8 mouse cellular contexts compared by ENCODE assay signal in genomic region chr10:80265149-80265486, GRCm38 (mm10). TPM values are rescaled to one million over a fixed set of nuclear protein-coding genes. Genes with fewer than 3 reads are reported as not detected.
DNase-seq lines count a peak whose midpoint lies in the region; ATAC-seq and TF ChIP-seq lines count a peak whose summit lies in the region.

No protein-coding gene starts in this region.

- intact Hi-C loops in heart, postnatal 36 days (cut with DNase I): no loop called here

- H3K79me3 ChIP-seq in C2C12 (ENCODE audit: low read depth): peaks cover 56% of the 10 kb centered on the region

- H3K27ac ChIP-seq in heart, embryonic 10.5 days: peak overlapping the region; percentile 99
- H3K27ac ChIP-seq in forebrain, embryonic 14.5 days (ENCODE audit: low read depth, low read length): peak overlapping the region; percentile 63; the same call in 1 of the 2 replicates
- H3K27ac ChIP-seq in liver, embryonic 15.5 days (replicated peaks): peak overlapping the region; percentile 92

- peak overlapping the region; percentile 99 for H3K9ac ChIP-seq in forebrain, embryonic 14.5 days (ENCODE audit: low read length)
- H3K9ac ChIP-seq in liver, embryonic 15.5 days: peak overlapping the region; percentile 100

- DNase-seq in heart, embryonic 10.5 days (ENCODE audit: low spot score): no peak
- no peak for DNase-seq in heart, postnatal 36 days
- no peak for DNase-seq in forebrain, embryonic 14.5 days (ENCODE audit: low spot score)
- no peak for DNase-seq in thymus, postnatal 10 days (ENCODE audit: low spot score in 2 of 2)
- no peak for DNase-seq in spleen, adult 18-20 months
- DNase-seq in kidney, adult 9 months: no peak

- peak overlapping the region; percentile 81 for H3K4me3 ChIP-seq in heart, embryonic 10.5 days
- peak overlapping the region; percentile 93 for H3K4me3 ChIP-seq in C2C12 (ENCODE audit: insufficient read depth, poor library complexity, severe bottlenecking)
- H3K4me3 ChIP-seq in forebrain, embryonic 14.5 days (ENCODE audit: low read depth, low read length): peak overlapping the region; percentile 77
- H3K4me3 ChIP-seq in liver, embryonic 15.5 days (replicated peaks): peak overlapping the region; percentile 100

- peak overlapping the region; percentile 58 for H3K4me2 ChIP-seq in forebrain, embryonic 14.5 days (ENCODE audit: low read length)
- peak overlapping the region; percentile 91 for H3K4me2 ChIP-seq in liver, embryonic 15.5 days

- TF ChIP-seq CTCF in C2C12 (IDR thresholded peaks at IDR 0.05; ENCODE audit: control insufficient read depth, insufficient read depth, insufficient read length): no peak

- no peaks in the 10 kb centered on the region for H3K9me3 ChIP-seq in heart, embryonic 10.5 days
- no peaks in the 10 kb centered on the region for H3K9me3 ChIP-seq in forebrain, embryonic 14.5 days (replicated peaks; ENCODE audit: control insufficient read depth, low read length)
- H3K9me3 ChIP-seq in liver, embryonic 15.5 days (replicated peaks): no peaks in the 10 kb centered on the region

- no peak for ATAC-seq in forebrain, embryonic 14.5 days
- no peak for ATAC-seq in liver, embryonic 15.5 days (ENCODE audit: insufficient read depth)

- no peaks in the 10 kb centered on the region for H3K27me3 ChIP-seq in heart, embryonic 10.5 days (ENCODE audit: insufficient read depth, poor library complexity, severe bottlenecking)
- H3K27me3 ChIP-seq in C2C12 (ENCODE audit: control insufficient read depth, insufficient read depth, insufficient read length): no peaks in the 10 kb centered on the region
- H3K27me3 ChIP-seq in forebrain, embryonic 14.5 days (replicated peaks; ENCODE audit: control insufficient read depth, insufficient read depth, low read length): no peaks in the 10 kb centered on the region
- H3K27me3 ChIP-seq in liver, embryonic 15.5 days: no peaks in the 10 kb centered on the region

- peaks cover 72% of the 10 kb centered on the region for H3K79me2 ChIP-seq in C2C12 (ENCODE audit: control insufficient read depth, insufficient read depth)

- H3ac ChIP-seq in C2C12 (ENCODE audit: control insufficient read depth, insufficient read length, low read depth): peak overlapping the region; percentile 80

- peaks cover 64% of the 10 kb centered on the region for H3K4me1 ChIP-seq in heart, embryonic 10.5 days
- H3K4me1 ChIP-seq in forebrain, embryonic 14.5 days (ENCODE audit: control insufficient read depth, insufficient read depth, low read length): peaks cover 39% of the 10 kb centered on the region
- peaks cover 87% of the 10 kb centered on the region for H3K4me1 ChIP-seq in liver, embryonic 15.5 days (replicated peaks)

- 2% methylated on average over 18 of the region's 18 CpGs for WGBS in heart, embryonic 10.5 days
- under 1% methylated on average over 17 of the region's 18 CpGs for WGBS in forebrain, embryonic 14.5 days
- 1% methylated on average over 18 of the region's 18 CpGs for WGBS in liver, embryonic 15.5 days (ENCODE audit: insufficient replicate concordance)

- peaks cover 27% of the 10 kb centered on the region for H3K36me3 ChIP-seq in heart, embryonic 10.5 days
- peaks cover 38% of the 10 kb centered on the region for H3K36me3 ChIP-seq in C2C12 (ENCODE audit: control insufficient read depth, insufficient read depth)
- H3K36me3 ChIP-seq in forebrain, embryonic 14.5 days (ENCODE audit: control insufficient read depth, insufficient read depth, low read length): peaks cover 9% of the 10 kb centered on the region; the same call in 1 of the 2 replicates
- H3K36me3 ChIP-seq in liver, embryonic 15.5 days (replicated peaks): peaks cover 25% of the 10 kb centered on the region

TF ChIP-seq in C2C12, 6 proteins besides CTCF, POLR2A, EP300 and RAD21:
- TF ChIP-seq MYOD1 (IDR thresholded peaks at IDR 0.05; ENCODE audit: control insufficient read depth, insufficient read length, low read depth) (no peak), CEBPB (IDR thresholded peaks at IDR 0.05; ENCODE audit: low read depth) (no peak), FOSL1 (IDR thresholded peaks at IDR 0.05; ENCODE audit: insufficient read depth, low read length, poor library complexity, severe bottlenecking) (no peak), MAX (IDR thresholded peaks at IDR 0.05) (no peak), USF1 (IDR thresholded peaks at IDR 0.05; ENCODE audit: low read depth) (no peak), MYOG (IDR thresholded peaks at IDR 0.05; ENCODE audit: control insufficient read depth, extremely low read depth, insufficient read length) (no peak)

RNA-seq across cellular contexts. Expression of gene Dazap1, which starts 3.8 kb away (rescaled TPM):
- polyA plus RNA-seq in heart, embryonic 10.5 days (2016; fragmentation: Nextera tagmentation; extraction: Ambion mirVana): 40.2 and 58.0 TPM in 2 replicates
- total RNA-seq in heart, postnatal 36 days (2021): 10 to 100 TPM; 57.7 to 58.5 TPM
- 159 TPM for polyA plus RNA-seq in C2C12 (2012; fragmentation: generic; extraction: Trizol)
- 44.5 and 46.0 TPM in 2 replicates for polyA plus RNA-seq in forebrain, embryonic 14.5 days (2014; fragmentation: Nextera tagmentation; extraction: Ambion mirVana)
- polyA plus RNA-seq in liver, embryonic 15.5 days (2015; fragmentation: Nextera tagmentation; extraction: Ambion mirVana): 26.0 and 27.2 TPM in 2 replicates

RNA-seq across cellular contexts. Expression of gene Gamt, which starts 4.3 kb away (rescaled TPM):
- 61.2 and 72.0 TPM in 2 replicates for polyA plus RNA-seq in heart, embryonic 10.5 days (2016; fragmentation: Nextera tagmentation; extraction: Ambion mirVana)
- total RNA-seq in heart, postnatal 36 days (2021): 10 to 100 TPM in 1 of 2 experiments, 1 to 10 TPM in 1; 8.9 to 12.0 TPM
- 48.3 TPM for polyA plus RNA-seq in C2C12 (2012; fragmentation: generic; extraction: Trizol)
- polyA plus RNA-seq in forebrain, embryonic 14.5 days (2014; fragmentation: Nextera tagmentation; extraction: Ambion mirVana): 18.7 and 21.0 TPM in 2 replicates
- 112 and 138 TPM in 2 replicates for polyA plus RNA-seq in liver, embryonic 15.5 days (2015; fragmentation: Nextera tagmentation; extraction: Ambion mirVana)

RNA-seq across cellular contexts. Expression of gene Ndufs7, which starts 16.2 kb away (rescaled TPM):
- 432 and 538 TPM in 2 replicates for polyA plus RNA-seq in heart, embryonic 10.5 days (2016; fragmentation: Nextera tagmentation; extraction: Ambion mirVana)
- total RNA-seq in heart, postnatal 36 days (2021): 100 to 1,000 TPM; 962 to 997 TPM
- 288 TPM for polyA plus RNA-seq in C2C12 (2012; fragmentation: generic; extraction: Trizol)
- 269 and 351 TPM in 2 replicates for polyA plus RNA-seq in forebrain, embryonic 14.5 days (2014; fragmentation: Nextera tagmentation; extraction: Ambion mirVana)
- polyA plus RNA-seq in liver, embryonic 15.5 days (2015; fragmentation: Nextera tagmentation; extraction: Ambion mirVana): 228 and 236 TPM in 2 replicates

RNA-seq across cellular contexts. Expression of gene Rps15, which starts 27.1 kb away (rescaled TPM):
- 774 and 882 TPM in 2 replicates for polyA plus RNA-seq in heart, embryonic 10.5 days (2016; fragmentation: Nextera tagmentation; extraction: Ambion mirVana)
- total RNA-seq in heart, postnatal 36 days (2021): 100 to 1,000 TPM; 748 to 777 TPM
- 5,397 TPM for polyA plus RNA-seq in C2C12 (2012; fragmentation: generic; extraction: Trizol)
- 694 and 922 TPM in 2 replicates for polyA plus RNA-seq in forebrain, embryonic 14.5 days (2014; fragmentation: Nextera tagmentation; extraction: Ambion mirVana)
- 501 and 527 TPM in 2 replicates for polyA plus RNA-seq in liver, embryonic 15.5 days (2015; fragmentation: Nextera tagmentation; extraction: Ambion mirVana)

RNA-seq across cellular contexts. Expression of gene Apc2, which starts 30.7 kb away (rescaled TPM):
- 0.74 and 0.78 TPM in 2 replicates for polyA plus RNA-seq in heart, embryonic 10.5 days (2016; fragmentation: Nextera tagmentation; extraction: Ambion mirVana)
- total RNA-seq in heart, postnatal 36 days (2021): 1 to 10 TPM; 2.1 to 3.7 TPM
- 0.20 TPM for polyA plus RNA-seq in C2C12 (2012; fragmentation: generic; extraction: Trizol)
- 154 and 213 TPM in 2 replicates for polyA plus RNA-seq in forebrain, embryonic 14.5 days (2014; fragmentation: Nextera tagmentation; extraction: Ambion mirVana)
- polyA plus RNA-seq in liver, embryonic 15.5 days (2015; fragmentation: Nextera tagmentation; extraction: Ambion mirVana): 0.09 and 0.12 TPM in 2 replicates
